Mouse (Mus musculus): ENCODE results near the gene Gm7137.
"Not testable (repeated sequence)": the region's sequence is repeated elsewhere in the genome, so short reads cannot be mapped to it uniquely, and the experiment has no call there.

Gene Gm7137

DNA sequence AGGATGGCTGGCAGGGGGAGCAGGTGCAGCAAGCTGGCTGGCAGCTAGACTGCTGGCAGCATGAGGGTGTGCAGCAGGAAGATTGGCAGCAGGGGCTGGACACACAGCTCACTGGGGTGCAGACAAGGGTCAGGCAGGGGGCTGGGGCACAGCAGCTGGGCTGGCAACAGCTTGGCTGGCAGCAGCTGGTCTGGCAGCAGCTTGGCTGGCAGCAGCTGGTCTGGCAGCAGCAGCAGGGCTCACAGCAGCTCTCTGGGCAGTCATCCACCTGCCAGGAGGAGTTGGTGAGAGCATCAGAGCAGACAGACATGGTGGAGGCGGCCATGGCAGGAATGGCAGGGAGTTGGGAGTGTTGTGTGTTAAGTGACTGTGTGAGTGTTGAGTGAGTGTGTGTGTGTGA is at the start of gene Gm7137:
Gm7137 (minus strand) TSS at position 325 of the 400 bp plus-strand sequence.
- not testable (repeated sequence) for DNase-seq (ENCODE audit: low read depth, low spot score)

DNA sequence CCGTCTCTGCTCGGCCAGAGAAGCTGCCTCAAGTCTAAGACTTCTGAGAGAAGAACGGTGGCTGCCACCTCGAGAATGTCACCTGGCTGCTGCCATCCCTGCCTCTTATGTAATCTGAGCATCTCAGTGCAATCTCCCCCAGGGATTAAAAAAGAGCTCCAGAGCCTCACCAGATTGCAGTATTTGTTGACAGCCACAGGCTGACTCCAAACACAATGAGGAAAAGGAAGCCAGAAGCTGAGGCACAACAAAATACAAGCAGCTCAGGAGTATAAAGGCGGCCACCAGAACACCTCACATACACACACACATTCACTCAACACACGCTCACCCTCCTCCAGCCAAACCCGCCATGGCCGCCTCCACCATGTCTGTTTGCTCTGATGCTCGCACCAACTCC is 47.6 kb upstream of the Gm7137 start, which contains the start of gene Krtap10-10:
Krtap10-10 (plus strand) TSS at position 301 of the 400 bp plus-strand sequence.
- no peak for DNase-seq (ENCODE audit: low read depth, low spot score)

- DNase-seq (ENCODE audit: low read depth, low spot score): no peak
Observed at GRCm38 (mm10) chr10:77826951-77827350, 39.0 kb upstream of the Gm7137 start, which contains the start of gene Krtap10-4. TSS of gene Krtap10-4 (minus strand) at chr10:77827095.

DNA sequence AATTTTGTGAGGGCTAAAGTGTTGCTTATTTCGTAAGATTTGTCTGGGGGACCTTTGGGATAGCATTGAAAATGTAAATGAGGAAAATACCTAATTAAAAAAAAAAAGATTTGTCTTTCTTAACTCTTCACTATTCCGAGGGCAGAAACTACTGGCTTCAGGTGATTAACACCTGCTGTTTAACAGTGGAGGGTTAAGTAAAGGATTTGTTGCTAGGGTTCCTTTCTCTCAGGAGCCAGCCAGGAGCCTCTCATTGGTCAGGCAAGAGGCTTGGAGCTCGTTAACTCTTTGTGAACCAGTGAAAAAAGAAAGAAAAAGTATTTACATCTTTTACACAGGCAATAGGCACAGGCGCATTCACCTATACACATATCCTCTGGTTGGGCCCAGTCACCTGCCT is 31.2 kb upstream of the Gm7137 start:
- no peak for DNase-seq (ENCODE audit: low read depth, low spot score)

GRCm38 (mm10) chr10:77818523-77818922 is 30.5 kb upstream of the Gm7137 start:
- no peak for DNase-seq (ENCODE audit: low read depth, low spot score)

DNA sequence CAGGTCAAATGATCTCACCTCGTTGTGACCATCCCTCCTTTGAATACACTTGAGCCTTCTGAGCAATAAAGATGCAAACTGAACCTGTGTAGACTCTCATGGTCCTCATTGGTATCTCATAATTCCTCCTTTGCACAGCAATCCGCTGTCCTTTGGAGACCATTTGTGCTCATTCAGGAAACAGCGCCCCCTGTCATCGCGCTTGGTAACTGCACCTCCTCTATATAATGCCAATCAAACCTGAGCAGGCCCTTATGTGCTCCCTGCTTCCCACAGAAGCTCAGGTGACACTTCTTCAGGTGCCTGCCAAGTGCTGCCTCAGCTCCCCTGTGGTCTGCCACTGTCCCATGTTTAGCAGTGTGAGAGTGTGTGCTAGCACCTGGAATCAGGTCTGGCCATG is 27.5 kb upstream of the Gm7137 start:
- peak; percentile 37 for DNase-seq (ENCODE audit: low read depth, low spot score)

- DNase-seq (ENCODE audit: low read depth, low spot score): no peak
Observed at GRCm38 (mm10) chr10:77814382-77814781, 26.4 kb upstream of the Gm7137 start, which contains the start of gene Gm2696. TSS of gene Gm2696 (plus strand) at chr10:77814682.

- no peak for DNase-seq (ENCODE audit: low read depth, low spot score)
Observed at GRCm38 (mm10) chr10:77811743-77812142, 23.7 kb upstream of the Gm7137 start, which contains the start of gene Gm9507. TSS of gene Gm9507 (minus strand) at chr10:77811843.

DNA sequence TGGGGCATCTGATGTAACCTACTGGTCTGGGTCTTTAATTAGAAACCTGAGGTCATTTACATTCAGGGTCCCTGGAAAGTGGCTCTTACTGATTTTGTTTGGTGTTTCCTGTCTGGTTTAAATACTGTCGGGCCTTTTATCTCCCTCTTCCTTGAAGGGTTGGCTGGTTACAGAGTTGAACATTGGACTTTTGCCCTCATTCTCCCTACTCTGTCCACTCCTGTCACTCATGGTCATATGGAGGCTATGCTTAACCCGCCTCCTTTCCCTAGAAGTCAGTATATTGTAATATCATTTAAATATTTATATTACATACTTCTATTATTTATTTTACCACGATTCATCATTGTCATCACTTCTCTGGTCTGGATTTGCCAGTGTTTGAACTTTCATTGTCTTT is 16.1 kb upstream of the Gm7137 start:
- DNase-seq (ENCODE audit: low read depth, low spot score): no peak

DNA sequence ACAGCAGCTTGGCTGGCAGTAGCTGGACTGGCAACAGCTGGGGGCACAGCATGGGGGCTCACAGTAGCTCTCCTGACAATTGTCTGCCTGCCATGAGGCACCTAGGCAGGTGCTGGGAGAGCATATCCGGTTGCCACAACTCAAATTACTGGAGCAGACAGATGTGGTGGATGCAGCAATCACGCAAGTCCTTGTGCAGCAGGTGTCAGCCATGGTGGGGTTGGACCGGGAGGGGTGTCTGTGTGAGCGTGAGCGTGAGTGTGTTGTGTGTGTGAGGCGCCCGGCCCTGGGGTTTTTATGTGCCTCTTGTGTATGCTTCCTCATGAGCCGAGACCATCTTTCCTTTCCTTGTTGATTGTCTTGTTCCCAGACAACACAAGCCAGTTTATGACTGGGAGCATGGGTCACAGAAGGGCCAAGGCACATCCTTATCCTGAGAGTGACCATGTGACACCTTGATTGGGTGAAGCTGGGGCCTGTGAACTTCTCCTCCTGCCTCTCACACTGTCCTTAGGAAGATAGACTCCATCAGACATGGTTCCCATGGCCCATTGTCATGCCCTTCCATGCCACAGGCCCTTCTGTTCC is 11.0 kb upstream of the Gm7137 start, which contains the start of gene Gm19668:
Gm19668 (minus strand) TSS at position 213 of the 588 bp plus-strand sequence.
- DNase-seq (ENCODE audit: low read depth, low spot score): peak; percentile 9

- not testable (repeated sequence) for DNase-seq (ENCODE audit: low read depth, low spot score)
Observed at GRCm38 (mm10) chr10:77798164-77798920, 10.3 kb upstream of the Gm7137 start.

GRCm38 (mm10) chr10:77797677-77798076 is 9.7 kb upstream of the Gm7137 start:
- DNase-seq (ENCODE audit: low read depth, low spot score): no peak

- no peak for DNase-seq (ENCODE audit: low read depth, low spot score)
Observed at GRCm38 (mm10) chr10:77794976-77795375, 7.0 kb upstream of the Gm7137 start, which contains the start of gene Gm9639. TSS of gene Gm9639 (minus strand) at chr10:77795076.

- no peak for DNase-seq (ENCODE audit: low read depth, low spot score)
Observed at GRCm38 (mm10) chr10:77788621-77789020, 621 bp upstream of the Gm7137 start.

- DNase-seq (ENCODE audit: low read depth, low spot score): not testable (repeated sequence)
Observed at GRCm38 (mm10) chr10:77783396-77783795, 4.6 kb downstream of the Gm7137 start.

- not testable (repeated sequence) for DNase-seq (ENCODE audit: low read depth, low spot score)
Observed at GRCm38 (mm10) chr10:77782442-77782841, 5.6 kb downstream of the Gm7137 start, which contains the start of gene Gm3250. TSS of gene Gm3250 (minus strand) at chr10:77782542.

- not testable (repeated sequence) for DNase-seq (ENCODE audit: low read depth, low spot score)
Observed at GRCm38 (mm10) chr10:77776844-77777243, 11.2 kb downstream of the Gm7137 start, which contains the start of gene Gm7138. TSS of gene Gm7138 (minus strand) at chr10:77776944.

- not testable (repeated sequence) for DNase-seq (ENCODE audit: low read depth, low spot score)
Observed at GRCm38 (mm10) chr10:77772142-77772541, 15.9 kb downstream of the Gm7137 start.

GRCm38 (mm10) chr10:77771225-77771624 is 16.8 kb downstream of the Gm7137 start, which contains the start of gene Gm3238:
TSS of gene Gm3238 (minus strand) at chr10:77771325.
- DNase-seq (ENCODE audit: low read depth, low spot score): not testable (repeated sequence)

GRCm38 (mm10) chr10:77769727-77770126 is 18.3 kb downstream of the Gm7137 start:
- no peak for DNase-seq (ENCODE audit: low read depth, low spot score)

- not testable (repeated sequence) for DNase-seq (ENCODE audit: low read depth, low spot score)
Observed at GRCm38 (mm10) chr10:77759582-77759981, 28.4 kb downstream of the Gm7137 start, which contains the start of gene Gm3233. TSS of gene Gm3233 (minus strand) at chr10:77759682.

GRCm38 (mm10) chr10:77753448-77753847 is 34.6 kb downstream of the Gm7137 start:
- DNase-seq (ENCODE audit: low read depth, low spot score): no peak
